Mouse (Mus musculus): Measurements from ENCODE around the gene Rassf2.

Gene Rassf2

GRCm38 (mm10) chr2:132004495-132005136, 25.4 kb downstream of the Rassf2 start:
- no peak for DNase-seq

GRCm38 (mm10) chr2:132003916-132004315, 26.1 kb downstream of the Rassf2 start:
- DNase-seq, result no peak

GRCm38 (mm10) chr2:132001696-132002334, 28.2 kb downstream of the Rassf2 start:
- no peak for DNase-seq

GRCm38 (mm10) chr2:131997356-131997755, 32.7 kb downstream of the Rassf2 start:
- peak; percentile 24 to 51 for DNase-seq

- no peak for DNase-seq
Measured at GRCm38 (mm10) chr2:131996369-131996768, 33.7 kb downstream of the Rassf2 start.

- peak; percentile 82 to 85 for DNase-seq
Measured at GRCm38 (mm10) chr2:131995742-131996141, 34.3 kb downstream of the Rassf2 start.

GRCm38 (mm10) chr2:131994971-131995370, 35.1 kb downstream of the Rassf2 start:
- DNase-seq, result no peak

GRCm38 (mm10) chr2:131993563-131994088, 36.4 kb downstream of the Rassf2 start:
- DNase-seq, result peak; percentile 38 to 53

GRCm38 (mm10) chr2:131993151-131993550, 36.9 kb downstream of the Rassf2 start:
- DNase-seq, result no peak

GRCm38 (mm10) chr2:131992487-131992886, 37.6 kb downstream of the Rassf2 start:
- DNase-seq, result no peak

GRCm38 (mm10) chr2:131988550-131988949, 41.5 kb downstream of the Rassf2 start:
- no peak for DNase-seq

- DNase-seq, result no peak
Measured at GRCm38 (mm10) chr2:131987950-131988349, 42.1 kb downstream of the Rassf2 start.

- DNase-seq, result peak; percentile 77 to 81
Measured at GRCm38 (mm10) chr2:131982546-131983196, 47.4 kb downstream of the Rassf2 start.

GRCm38 (mm10) chr2:131980866-131981265, 49.2 kb downstream of the Rassf2 start:
- no peak for DNase-seq

- no peak for DNase-seq
Measured at GRCm38 (mm10) chr2:131976663-131977062, 53.4 kb downstream of the Rassf2 start.

GRCm38 (mm10) chr2:131971098-131971497, 59.0 kb downstream of the Rassf2 start:
- no peak for DNase-seq

GRCm38 (mm10) chr2:131970597-131970996, 59.5 kb downstream of the Rassf2 start:
- no peak for DNase-seq

- DNase-seq, result no peak
Measured at GRCm38 (mm10) chr2:131961671-131962070, 68.4 kb downstream of the Rassf2 start.

GRCm38 (mm10) chr2:131957731-131958222, 72.3 kb downstream of the Rassf2 start:
- no peak for DNase-seq

- no peak for DNase-seq
Measured at GRCm38 (mm10) chr2:131956336-131957256, 73.5 kb downstream of the Rassf2 start.

- peak in 1 of 2 experiments; percentile 34 for DNase-seq
Measured at GRCm38 (mm10) chr2:131955264-131955663, 74.8 kb downstream of the Rassf2 start.

- no peak for DNase-seq
Measured at GRCm38 (mm10) chr2:131954835-131955234, 75.2 kb downstream of the Rassf2 start.
